Mouse (Mus musculus) thymus, postnatal 25 days (tissue): ENCODE data around the gene Gm20481.
A peak's percentile ranks its signal among the peaks of the same experiment; 100 is the strongest.
"Not testable (repeated sequence)": the region's sequence is repeated elsewhere in the genome, so short reads cannot be mapped to it uniquely, and the experiment has no call there.

Experiments
- DNase-seq: peaks from one replicate; pipeline ENCODE4 v3.0.0; 2022

The Gm20481 gene

GRCm38 (mm10) chr17:34952378-34953040 lies 17.2 kb upstream of the Gm20481 start:
- DNase-seq: peak; percentile 79

DNA sequence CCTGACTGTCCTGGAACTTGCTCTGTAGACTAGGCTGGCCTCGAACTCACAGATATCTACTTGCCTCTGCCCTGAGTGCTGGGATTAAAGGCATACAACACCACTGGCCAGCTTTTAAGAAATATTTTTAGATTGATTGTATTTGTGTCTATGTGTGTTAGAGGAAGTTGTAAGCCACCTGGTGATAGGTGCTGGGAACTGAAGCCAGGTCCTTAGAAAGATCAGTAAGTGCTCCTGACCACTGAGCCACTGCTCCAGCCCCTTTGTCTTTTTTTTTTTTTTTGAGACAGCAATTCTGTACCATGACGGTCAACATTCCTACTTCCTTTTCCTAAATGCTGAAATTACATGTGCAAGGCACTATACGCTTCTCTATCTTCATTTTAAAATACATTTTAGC lies 16.5 kb upstream of the Gm20481 start:
- no peak for DNase-seq

- no peak for DNase-seq
These were observed 15.8 kb upstream of the Gm20481 start for GRCm38 (mm10) chr17:34953904-34954303.

- no peak for DNase-seq
These were observed 14.9 kb upstream of the Gm20481 start for GRCm38 (mm10) chr17:34954831-34955230.

- DNase-seq: no peak
These were observed 13.8 kb upstream of the Gm20481 start for GRCm38 (mm10) chr17:34955884-34956283.

DNA sequence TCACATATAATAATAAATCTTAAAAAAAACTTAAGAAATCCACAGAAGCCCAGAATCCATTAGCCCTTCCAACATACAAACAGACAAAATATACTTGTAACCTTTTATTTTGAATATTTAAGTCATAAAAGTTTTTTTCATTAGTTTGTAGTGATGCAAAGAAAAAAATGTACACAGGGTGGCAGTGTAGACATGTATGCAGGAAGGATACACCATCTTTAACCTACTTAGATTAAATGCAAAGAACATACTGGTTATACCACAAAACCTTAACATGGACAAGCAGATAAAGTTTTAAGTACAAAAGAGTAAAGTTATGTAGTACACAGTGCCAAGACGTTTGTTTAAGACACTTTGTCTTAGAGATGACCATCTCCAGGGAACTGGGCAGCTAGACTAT lies 13.4 kb upstream of the Gm20481 start:
- DNase-seq: no peak

DNA sequence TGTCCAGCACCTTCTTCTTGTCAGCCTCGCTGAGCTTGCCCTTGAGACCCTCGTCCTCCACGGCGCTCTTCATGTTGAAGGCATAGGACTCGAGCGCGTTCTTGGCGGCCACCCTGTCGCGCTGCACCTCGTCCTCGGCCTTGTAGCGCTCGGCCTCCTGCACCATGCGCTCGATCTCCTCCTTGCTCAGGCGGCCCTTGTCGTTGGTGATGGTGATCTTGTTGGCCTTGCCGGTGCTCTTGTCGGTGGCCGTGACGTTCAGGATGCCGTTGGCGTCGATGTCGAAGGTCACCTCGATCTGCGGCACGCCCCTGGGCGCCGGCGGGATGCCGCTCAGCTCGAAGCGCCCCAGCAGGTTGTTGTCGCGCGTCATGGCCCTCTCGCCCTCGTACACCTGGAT lies 12.4 kb upstream of the Gm20481 start:
- not testable (repeated sequence) for DNase-seq

GRCm38 (mm10) chr17:34957966-34958365 lies 11.7 kb upstream of the Gm20481 start:
- DNase-seq: not testable (repeated sequence)

DNA sequence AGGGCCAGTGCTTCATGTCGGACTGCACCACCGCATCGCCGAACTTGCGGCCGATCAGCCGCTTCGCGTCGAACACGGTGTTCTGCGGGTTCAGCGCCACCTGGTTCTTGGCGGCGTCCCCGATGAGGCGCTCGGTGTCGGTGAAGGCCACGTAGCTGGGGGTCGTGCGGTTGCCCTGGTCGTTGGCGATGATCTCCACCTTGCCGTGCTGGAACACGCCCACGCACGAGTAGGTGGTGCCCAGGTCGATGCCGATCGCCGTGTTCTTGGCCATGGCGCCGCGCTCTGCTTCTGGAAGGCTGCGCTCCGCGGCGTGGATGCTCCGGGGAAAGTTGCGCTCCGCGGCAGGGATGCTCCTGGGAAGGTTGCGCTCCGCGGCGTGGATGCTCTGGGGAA lies 11.0 kb upstream of the Gm20481 start:
- DNase-seq: not testable (repeated sequence)

GRCm38 (mm10) chr17:34959130-34959778 lies 10.5 kb upstream of the Gm20481 start, which contains the start of gene Hspa1b:
Gene Hspa1b, minus strand, starts transcription at chr17:34959238.
- DNase-seq: peak; percentile 80

GRCm38 (mm10) chr17:34959881-34960515 lies 9.7 kb upstream of the Gm20481 start:
- DNase-seq: no peak

DNA sequence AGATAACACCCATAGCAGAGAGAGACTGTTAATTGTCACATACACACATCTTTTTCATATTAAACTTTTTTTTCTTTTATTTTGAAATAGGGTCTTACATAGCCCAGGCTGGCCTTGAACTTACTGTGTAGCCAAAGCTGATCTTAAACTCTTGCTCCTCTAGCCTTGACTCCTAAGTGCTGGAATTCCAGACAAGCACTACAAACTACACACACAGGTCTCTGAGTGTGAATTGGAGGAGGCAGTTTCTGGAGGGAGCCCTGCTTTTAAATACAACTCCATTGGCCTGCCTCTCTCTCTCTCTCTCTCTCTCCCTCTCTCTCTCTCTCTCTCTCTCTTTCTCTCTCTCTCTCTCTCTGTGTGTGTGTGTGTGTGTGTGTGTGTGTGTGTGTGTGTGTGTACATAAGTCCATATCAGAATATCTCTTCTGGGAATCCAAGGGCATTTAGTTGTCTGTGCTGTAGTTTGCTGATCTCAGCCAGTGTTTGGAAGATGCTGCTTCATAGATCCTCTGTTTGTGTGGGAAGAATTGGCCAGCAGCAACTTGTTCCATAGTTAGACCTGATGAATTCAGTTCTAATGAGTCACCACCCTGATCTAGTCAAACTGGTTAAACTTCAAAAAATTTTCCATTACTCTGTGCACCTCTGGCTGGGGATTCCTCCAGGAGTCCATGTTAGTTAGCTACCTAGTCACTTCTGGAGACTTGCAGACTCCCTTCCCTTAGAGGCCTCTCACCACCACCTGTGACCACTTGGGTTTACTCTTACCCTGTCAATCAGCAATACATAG lies 8.8 kb upstream of the Gm20481 start:
- DNase-seq: no peak

GRCm38 (mm10) chr17:34962125-34962524 lies 7.6 kb upstream of the Gm20481 start:
- DNase-seq: no peak

DNA sequence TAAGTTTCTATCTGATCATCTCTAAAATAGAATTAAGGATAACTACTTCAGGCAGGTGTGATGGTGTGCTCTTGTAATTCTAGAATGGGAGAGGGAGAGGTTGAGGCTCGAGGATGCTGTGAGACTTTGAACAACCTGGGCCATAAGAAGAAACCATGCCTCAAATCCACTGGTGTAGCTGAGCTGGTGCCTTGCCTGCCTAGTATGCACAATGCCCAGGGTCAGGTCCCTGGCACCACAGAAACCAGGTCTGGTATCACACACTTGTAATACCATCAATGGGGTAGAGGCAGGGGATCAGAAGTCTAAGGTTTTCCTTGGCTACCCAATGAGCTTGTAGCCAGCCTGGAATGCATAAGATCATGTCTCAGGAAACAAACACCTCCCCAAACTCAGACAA lies 6.9 kb upstream of the Gm20481 start:
- no peak for DNase-seq

GRCm38 (mm10) chr17:34964640-34965049 lies 5.1 kb upstream of the Gm20481 start:
- no peak for DNase-seq

- DNase-seq: no peak
These were observed 4.1 kb upstream of the Gm20481 start for GRCm38 (mm10) chr17:34965627-34966026.

GRCm38 (mm10) chr17:34970850-34971249 lies 1.1 kb downstream of the Gm20481 start:
- DNase-seq: not testable (repeated sequence)

DNA sequence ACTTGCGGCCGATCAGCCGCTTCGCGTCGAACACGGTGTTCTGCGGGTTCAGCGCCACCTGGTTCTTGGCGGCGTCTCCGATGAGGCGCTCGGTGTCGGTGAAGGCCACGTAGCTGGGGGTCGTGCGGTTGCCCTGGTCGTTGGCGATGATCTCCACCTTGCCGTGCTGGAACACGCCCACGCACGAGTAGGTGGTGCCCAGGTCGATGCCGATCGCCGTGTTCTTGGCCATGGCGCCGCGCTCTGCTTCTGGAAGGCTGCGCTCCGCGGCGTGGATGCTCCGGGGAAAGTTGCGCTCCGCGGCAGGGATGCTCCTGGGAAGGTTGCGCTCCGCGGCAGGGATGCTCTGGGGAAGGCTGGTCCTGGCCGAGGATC lies 2.0 kb downstream of the Gm20481 start:
- not testable (repeated sequence) for DNase-seq

DNA sequence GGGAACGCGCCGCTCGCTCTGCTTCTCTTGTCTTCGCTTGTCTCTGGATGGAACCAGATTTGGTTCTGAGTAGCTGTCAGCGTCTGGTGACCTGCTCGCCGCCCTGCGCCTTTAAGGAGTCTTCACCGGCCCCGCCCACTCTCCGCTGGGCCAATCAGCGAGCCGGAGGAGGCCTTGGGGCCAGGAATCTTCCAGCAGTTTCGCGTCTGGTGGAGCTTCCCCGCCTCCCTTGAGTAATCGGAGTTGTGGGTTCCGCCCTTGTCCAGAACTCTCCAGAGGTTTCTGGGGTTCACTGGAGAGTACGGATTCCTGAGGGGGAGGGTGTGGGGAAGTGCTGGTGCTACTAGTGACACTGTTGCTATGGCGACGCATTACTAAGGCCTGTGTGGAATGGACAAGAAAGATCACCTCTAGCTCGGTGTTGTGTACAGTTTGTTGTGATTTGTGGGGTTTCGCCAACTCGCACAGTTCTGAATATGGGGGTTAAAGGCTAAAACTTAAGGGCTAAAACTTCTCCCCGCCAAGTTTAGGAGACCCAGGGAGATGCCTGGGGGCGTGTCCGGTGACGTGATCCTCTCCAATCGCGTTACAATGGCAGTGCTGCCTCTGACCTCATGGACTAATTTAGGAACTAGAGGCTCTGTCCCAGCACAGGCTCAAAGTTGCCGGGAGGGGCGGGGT lies 2.5 kb downstream of the Gm20481 start, which contains the start of the genes Hspa1a and Hspa1l:
Hspa1a (minus strand) TSS at position 88 of the 681 bp plus-strand sequence.
Hspa1l (plus strand) TSS at position 635 of the 681 bp plus-strand sequence.
- DNase-seq: peak; percentile 62

- no peak for DNase-seq
These were observed 6.1 kb downstream of the Gm20481 start for GRCm38 (mm10) chr17:34975581-34976492.

DNA sequence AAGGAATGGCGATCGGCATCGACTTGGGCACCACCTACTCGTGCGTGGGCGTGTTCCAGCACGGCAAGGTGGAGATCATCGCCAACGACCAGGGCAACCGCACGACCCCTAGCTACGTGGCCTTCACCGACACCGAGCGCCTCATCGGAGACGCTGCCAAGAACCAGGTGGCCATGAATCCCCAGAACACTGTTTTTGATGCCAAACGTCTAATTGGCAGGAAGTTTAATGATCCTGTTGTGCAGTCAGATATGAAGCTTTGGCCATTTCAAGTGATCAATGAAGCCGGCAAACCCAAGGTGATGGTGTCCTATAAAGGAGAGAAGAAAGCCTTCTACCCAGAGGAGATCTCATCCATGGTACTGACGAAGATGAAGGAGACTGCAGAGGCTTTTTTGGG lies 7.3 kb downstream of the Gm20481 start:
- no peak for DNase-seq
